Mouse (Mus musculus) lung, postnatal 0 days (tissue): ENCODE results near the gene Hs3st1.

ENCODE experiments used
- CTCF ChIP-seq: IDR thresholded peaks from 2 replicates; pipeline ENCODE4 v1.5.1; 2016; ENCODE audit warnings: antibody characterized with exemption, mild to moderate bottlenecking
- EP300 ChIP-seq: IDR thresholded peaks from 2 replicates; pipeline ENCODE4 v1.6.1; 2016; ENCODE audit warnings: antibody characterized with exemption, mild to moderate bottlenecking, control low read depth

DNA sequence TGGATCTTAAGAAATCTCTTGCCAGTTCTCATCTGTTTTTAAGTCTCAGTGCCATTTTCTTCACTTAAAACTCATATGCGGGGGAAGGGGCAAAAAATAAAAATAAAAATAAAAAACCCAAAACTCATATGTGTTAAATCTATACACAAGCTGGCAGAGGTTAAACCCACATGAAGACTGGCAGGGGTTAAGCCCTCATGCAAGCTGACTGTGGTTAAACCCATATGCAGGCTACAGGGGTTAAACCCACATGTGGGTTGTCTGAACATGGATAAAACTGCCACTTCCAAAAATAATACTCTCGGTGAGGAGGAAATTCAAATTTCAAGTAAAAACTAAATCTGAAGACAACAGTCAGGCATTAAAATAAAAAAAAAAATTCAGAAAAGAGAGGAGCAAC lies 141.7 kb downstream of the Hs3st1 start:
- TF ChIP-seq CTCF (no peak), EP300 (no peak)
